Mouse (Mus musculus): ENCODE measurements at regions not wholly inside any gene's neighbourhood (a gene's known extent, or its start where the extent isn't known, plus 50 kb on each side); places are given as distances from the start of the nearest gene placed in this dataset.

- 77% methylated on average over 2 of the region's 2 CpGs for WGBS
- Histone ChIP-seq H3K4me1 (ENCODE audit: control insufficient read depth, insufficient read depth, low read length) (0 out of 2 replicates have a peak, but pooled peaks cover 1% of the 10 kb centered on the region), H3K27me3 (ENCODE audit: control insufficient read depth, insufficient read depth, low read length) (no peaks in the 10 kb centered on the region), H3K27ac (ENCODE audit: insufficient read depth, low read length) (no peak overlapping the region), H3K4me3 (replicated peaks; ENCODE audit: insufficient read depth, low read depth, low read length) (no peak overlapping the region)
- TF ChIP-seq CTCF (IDR thresholded peaks at IDR 0.05; ENCODE audit: borderline replicate concordance, insufficient read depth, low read depth, low read length) (no peak), POLR2A (IDR thresholded peaks at IDR 0.05; ENCODE audit: borderline replicate concordance, insufficient read depth, low read length) (no peak)
- DNase-seq, result no peak
Observed at GRCm38 (mm10) chr3:8282411-8282810, 1327.5 kb downstream of the Zfp704 start.

- Histone ChIP-seq H3K4me1 (ENCODE audit: control insufficient read depth, insufficient read depth, low read length) (no peaks in the 10 kb centered on the region), H3K27ac (ENCODE audit: insufficient read depth, low read length) (no peak overlapping the region), H3K27me3 (ENCODE audit: control insufficient read depth, insufficient read depth, low read length) (no peaks in the 10 kb centered on the region), H3K4me3 (replicated peaks; ENCODE audit: insufficient read depth, low read depth, low read length) (no peak overlapping the region)
- WGBS, result 78% methylated on average over 1 of the region's 1 CpGs
- DNase-seq, result no peak
- no peak for TF ChIP-seq CTCF (IDR thresholded peaks at IDR 0.05; ENCODE audit: borderline replicate concordance, insufficient read depth, low read depth, low read length)
- TF ChIP-seq POLR2A (IDR thresholded peaks at IDR 0.05; ENCODE audit: borderline replicate concordance, insufficient read depth, low read length), result no peak
Observed at GRCm38 (mm10) chr3:8276661-8277060, 1333.2 kb downstream of the Zfp704 start.

- H3K27ac ChIP-seq (ENCODE audit: insufficient read depth, low read length), result no peak overlapping the region
- no peak for TF ChIP-seq CTCF (IDR thresholded peaks at IDR 0.05; ENCODE audit: borderline replicate concordance, insufficient read depth, low read depth, low read length)
- TF ChIP-seq POLR2A (IDR thresholded peaks at IDR 0.05; ENCODE audit: borderline replicate concordance, insufficient read depth, low read length), result no peak
- no peak overlapping the region for H3K4me3 ChIP-seq (replicated peaks; ENCODE audit: insufficient read depth, low read depth, low read length)
- H3K4me1 ChIP-seq (ENCODE audit: control insufficient read depth, insufficient read depth, low read length), result no peaks in the 10 kb centered on the region
- no peak for DNase-seq
- WGBS, result 77% methylated on average over 3 of the region's 3 CpGs
- no peaks in the 10 kb centered on the region for H3K27me3 ChIP-seq (ENCODE audit: control insufficient read depth, insufficient read depth, low read length)
Observed at GRCm38 (mm10) chr3:8270935-8271298, 1339.0 kb downstream of the Zfp704 start.

GRCm38 (mm10) chr3:8270009-8270934 is 1339.6 kb downstream of the Zfp704 start:
- 36% methylated on average over 1 of the region's 1 CpGs for WGBS
- DNase-seq, result no peak
- TF ChIP-seq CTCF (IDR thresholded peaks at IDR 0.05; ENCODE audit: borderline replicate concordance, insufficient read depth, low read depth, low read length) (no peak), POLR2A (IDR thresholded peaks at IDR 0.05; ENCODE audit: borderline replicate concordance, insufficient read depth, low read length) (no peak)
- Histone ChIP-seq H3K4me3 (replicated peaks; ENCODE audit: insufficient read depth, low read depth, low read length) (no peak overlapping the region), H3K4me1 (ENCODE audit: control insufficient read depth, insufficient read depth, low read length) (no peaks in the 10 kb centered on the region), H3K27me3 (ENCODE audit: control insufficient read depth, insufficient read depth, low read length) (no peaks in the 10 kb centered on the region), H3K27ac (ENCODE audit: insufficient read depth, low read length) (no peak overlapping the region)

- no peak for TF ChIP-seq POLR2A (IDR thresholded peaks at IDR 0.05; ENCODE audit: borderline replicate concordance, insufficient read depth, low read length)
- TF ChIP-seq CTCF (IDR thresholded peaks at IDR 0.05; ENCODE audit: borderline replicate concordance, insufficient read depth, low read depth, low read length), result no peak
- no peak for DNase-seq
- Histone ChIP-seq H3K4me1 (ENCODE audit: control insufficient read depth, insufficient read depth, low read length) (no peaks in the 10 kb centered on the region), H3K27ac (ENCODE audit: insufficient read depth, low read length) (no peak overlapping the region), H3K27me3 (ENCODE audit: control insufficient read depth, insufficient read depth, low read length) (no peaks in the 10 kb centered on the region), H3K4me3 (replicated peaks; ENCODE audit: insufficient read depth, low read depth, low read length) (no peak overlapping the region)
- WGBS, result 78% methylated on average over 3 of the region's 3 CpGs
Observed at GRCm38 (mm10) chr3:8265783-8266182, 1344.1 kb downstream of the Zfp704 start.

GRCm38 (mm10) chr3:8264366-8265033 is 1345.4 kb downstream of the Zfp704 start:
- Histone ChIP-seq H3K27ac (ENCODE audit: insufficient read depth, low read length) (no peak overlapping the region), H3K27me3 (ENCODE audit: control insufficient read depth, insufficient read depth, low read length) (no peaks in the 10 kb centered on the region), H3K4me3 (replicated peaks; ENCODE audit: insufficient read depth, low read depth, low read length) (no peak overlapping the region), H3K4me1 (ENCODE audit: control insufficient read depth, insufficient read depth, low read length) (no peaks in the 10 kb centered on the region)
- no peak for TF ChIP-seq POLR2A (IDR thresholded peaks at IDR 0.05; ENCODE audit: borderline replicate concordance, insufficient read depth, low read length)
- WGBS, result 93% methylated on average over 4 of the region's 4 CpGs
- DNase-seq, result no peak

GRCm38 (mm10) chr3:8257293-8257692 is 1352.6 kb downstream of the Zfp704 start:
- H3K4me3 ChIP-seq (replicated peaks; ENCODE audit: insufficient read depth, low read depth, low read length), result no peak overlapping the region
- H3K27me3 ChIP-seq (ENCODE audit: control insufficient read depth, insufficient read depth, low read length), result no peaks in the 10 kb centered on the region
- H3K27ac ChIP-seq (ENCODE audit: insufficient read depth, low read length), result no peak overlapping the region
- no peak for DNase-seq
- TF ChIP-seq POLR2A (IDR thresholded peaks at IDR 0.05; ENCODE audit: borderline replicate concordance, insufficient read depth, low read length) (no peak), CTCF (IDR thresholded peaks at IDR 0.05; ENCODE audit: borderline replicate concordance, insufficient read depth, low read depth, low read length) (no peak)
- H3K4me1 ChIP-seq (ENCODE audit: control insufficient read depth, insufficient read depth, low read length), result no peaks in the 10 kb centered on the region

GRCm38 (mm10) chr3:8252311-8252710 is 1357.6 kb downstream of the Zfp704 start:
- Histone ChIP-seq H3K4me3 (replicated peaks; ENCODE audit: insufficient read depth, low read depth, low read length) (no peak overlapping the region), H3K27ac (ENCODE audit: insufficient read depth, low read length) (no peak overlapping the region), H3K4me1 (ENCODE audit: control insufficient read depth, insufficient read depth, low read length) (no peaks in the 10 kb centered on the region), H3K27me3 (ENCODE audit: control insufficient read depth, insufficient read depth, low read length) (no peaks in the 10 kb centered on the region)
- 51% methylated on average over 2 of the region's 2 CpGs for WGBS
- DNase-seq, result no peak
- TF ChIP-seq POLR2A (IDR thresholded peaks at IDR 0.05; ENCODE audit: borderline replicate concordance, insufficient read depth, low read length) (no peak), CTCF (IDR thresholded peaks at IDR 0.05; ENCODE audit: borderline replicate concordance, insufficient read depth, low read depth, low read length) (no peak)

Data from cerebellum, adult 2 months (tissue).